Mouse (Mus musculus) testis, adult 2 months (tissue): ENCODE measurements around the gene Col23a1. TPM values are rescaled to one million over a fixed set of nuclear protein-coding genes. Genes with fewer than 3 reads are reported as not detected.
A peak's percentile ranks its signal among the peaks of the same experiment; 100 is the strongest.
"Not testable (repeated sequence)": the region's sequence is repeated elsewhere in the genome, so short reads cannot be mapped to it uniquely, and the experiment has no call there.

Experiments
- H3K27ac ChIP-seq: fragments of 200-500 bp; 2 replicates; pipeline ENCODE4 v1.5.1; 2012; ENCODE audit warnings: low read depth, low read length; ENCODE audit not compliant: control insufficient read depth, insufficient read depth
- H3K27me3 ChIP-seq: fragments of 200-500 bp; 2 replicates; pipeline ENCODE4 v1.6.1; 2012; ENCODE audit warnings: mild to moderate bottlenecking, low read length, moderate library complexity; ENCODE audit not compliant: control insufficient read depth, insufficient read depth
- H3K36me3 ChIP-seq: fragments of 200-500 bp; 2 replicates; pipeline ENCODE4 v1.6.1; 2012; ENCODE audit warnings: mild to moderate bottlenecking, low read length; ENCODE audit not compliant: control insufficient read depth, insufficient read depth
- H3K4me1 ChIP-seq: fragments of 200-500 bp; 2 replicates; pipeline ENCODE4 v1.6.1; 2012; ENCODE audit warnings: low read length; ENCODE audit not compliant: control insufficient read depth, insufficient read depth
- H3K4me3 ChIP-seq: fragments of 200-500 bp; 2 replicates; pipeline ENCODE4 v1.5.1; 2012; ENCODE audit warnings: low read depth, mild to moderate bottlenecking, low read length, moderate library complexity, mixed read lengths; ENCODE audit not compliant: control insufficient read depth
- CTCF ChIP-seq: fragments of 200-500 bp; IDR thresholded peaks from 2 replicates; pipeline ENCODE4 v1.5.1; 2012; ENCODE audit warnings: low read depth, mild to moderate bottlenecking, inconsistent platforms, low read length, moderate library complexity; ENCODE audit not compliant: control insufficient read depth, insufficient read depth, insufficient replicate concordance
- POLR2A ChIP-seq: fragments of 200-500 bp; IDR thresholded peaks from 2 replicates; pipeline ENCODE4 v1.6.1; 2012; ENCODE audit warnings: low read depth, mild to moderate bottlenecking, inconsistent platforms, low read length, moderate library complexity; ENCODE audit not compliant: control insufficient read depth
- polyA plus RNA-seq: library from polyadenylated mRNA; depleted of rRNA; stranded (reverse); fragments of >200 nt; gene quantifications from 2 replicates; pipeline ENCODE4 v1.2.3, GENCODE M21; 2012

Col23a1 gene
- polyA plus RNA-seq, 1 experiment, result 1.3 TPM

- TF ChIP-seq CTCF (no peak), POLR2A (peak; percentile 100)
- Histone ChIP-seq H3K27me3 (no peaks in the 10 kb centered on the region), H3K36me3 (peaks cover 8% of the 10 kb centered on the region), H3K27ac (peak within 1 kb of the TSS; percentile 94), H3K4me1 (0 out of 2 replicates have a peak, but pooled peaks cover 2% of the 10 kb centered on the region), H3K4me3 (peak within 1 kb of the TSS; percentile 92)
Measured at GRCm38 (mm10) chr11:51606447-51607095, 316.9 kb downstream of the Col23a1 start, which contains the start of gene Hnrnpab. Gene Hnrnpab (minus strand): TSS chr11:51606847.

GRCm38 (mm10) chr11:51607096-51607738 is 317.5 kb downstream of the Col23a1 start:
- Histone ChIP-seq H3K27ac (peak overlapping the region; percentile 94), H3K36me3 (peaks cover 8% of the 10 kb centered on the region), H3K4me3 (peak overlapping the region; percentile 92), H3K4me1 (0 out of 2 replicates have a peak, but pooled peaks cover 2% of the 10 kb centered on the region), H3K27me3 (no peaks in the 10 kb centered on the region)
- no peak for TF ChIP-seq CTCF
- no peak for TF ChIP-seq POLR2A

GRCm38 (mm10) chr11:51609266-51609909 is 319.7 kb downstream of the Col23a1 start:
- Histone ChIP-seq H3K27ac (no peak overlapping the region), H3K27me3 (no peaks in the 10 kb centered on the region), H3K4me3 (no peak overlapping the region), H3K36me3 (0 out of 2 replicates have a peak, but pooled peaks cover 4% of the 10 kb centered on the region), H3K4me1 (peaks cover 2% of the 10 kb centered on the region)
- TF ChIP-seq CTCF, result no peak
- TF ChIP-seq POLR2A, result no peak

- not testable (repeated sequence) for H3K27ac ChIP-seq, H3K27me3 ChIP-seq, H3K4me3 ChIP-seq, H3K36me3 ChIP-seq, H3K4me1 ChIP-seq
Measured at GRCm38 (mm10) chr11:51609940-51610339, 320.2 kb downstream of the Col23a1 start.

- no peak for TF ChIP-seq CTCF
- no peak for TF ChIP-seq POLR2A
- H3K4me3 ChIP-seq, result no peak overlapping the region
- H3K27ac ChIP-seq, result no peak overlapping the region
Measured at GRCm38 (mm10) chr11:51614256-51614655, 324.5 kb downstream of the Col23a1 start.

DNA sequence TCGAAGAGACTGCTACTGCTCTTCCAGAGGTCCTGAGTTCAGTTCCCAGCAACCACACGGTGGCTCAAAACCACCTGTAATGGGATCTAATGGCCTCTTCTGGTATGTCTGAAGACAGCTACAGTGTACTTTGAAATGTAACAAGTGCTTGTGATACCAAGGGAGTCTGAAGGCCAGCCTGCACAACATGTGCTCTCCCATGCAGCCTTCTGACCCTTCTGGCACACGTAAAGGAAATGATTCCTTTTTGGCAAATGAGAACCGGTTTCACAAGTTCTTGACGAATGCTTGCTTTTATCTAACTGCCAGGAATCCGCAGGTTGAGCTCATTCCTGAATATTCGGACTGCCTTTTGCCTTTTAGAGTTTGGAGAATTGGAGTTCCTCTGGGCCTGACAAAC is 325.4 kb downstream of the Col23a1 start:
- Histone ChIP-seq H3K27me3 (no peaks in the 10 kb centered on the region), H3K27ac (peak overlapping the region; percentile 91), H3K36me3 (no peaks in the 10 kb centered on the region), H3K4me1 (peaks cover 12% of the 10 kb centered on the region), H3K4me3 (peak overlapping the region; percentile 75; the same call in 1 of the 2 replicates)
- TF ChIP-seq POLR2A (no peak), CTCF (no peak)

More at GRCm38 (mm10) chr11:51614256-51614655, 324.5 kb downstream of the Col23a1 start:
- no peaks in the 10 kb centered on the region for H3K27me3 ChIP-seq
- H3K4me1 ChIP-seq, result peaks cover 12% of the 10 kb centered on the region
- H3K36me3 ChIP-seq, result no peaks in the 10 kb centered on the region

DNA sequence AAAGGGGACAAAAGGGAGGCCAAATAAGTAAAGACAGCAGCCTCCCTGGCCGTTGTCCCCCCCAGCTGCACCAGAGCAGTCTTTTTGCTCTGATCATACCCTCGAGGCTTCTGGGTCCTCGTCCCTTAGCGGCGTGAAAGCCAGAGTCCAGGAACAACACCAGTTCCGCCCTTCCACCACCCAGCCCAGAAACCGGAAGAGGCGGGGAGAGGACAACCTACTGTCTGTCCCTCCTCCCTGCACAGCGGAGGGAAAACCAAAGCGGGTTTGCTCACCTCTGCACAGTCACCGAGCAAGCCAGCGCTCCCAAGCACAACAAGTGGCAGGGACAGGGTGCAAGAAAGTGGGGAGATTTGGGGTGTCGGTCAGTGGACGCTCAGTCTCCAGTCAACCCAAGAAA is 325.9 kb downstream of the Col23a1 start:
- Histone ChIP-seq H3K4me3 (peak overlapping the region; percentile 75), H3K27me3 (no peaks in the 10 kb centered on the region), H3K4me1 (peaks cover 12% of the 10 kb centered on the region), H3K36me3 (no peaks in the 10 kb centered on the region), H3K27ac (peak overlapping the region; percentile 91)
- TF ChIP-seq CTCF (no peak), POLR2A (peak; percentile 79)

GRCm38 (mm10) chr11:51616113-51616512 is 326.4 kb downstream of the Col23a1 start:
- H3K4me3 ChIP-seq, result not testable (repeated sequence)

More at GRCm38 (mm10) chr11:51616113-51616512, 326.4 kb downstream of the Col23a1 start:
- peaks cover 12% of the 10 kb centered on the region for H3K4me1 ChIP-seq
- not testable (repeated sequence) for H3K36me3 ChIP-seq, H3K27ac ChIP-seq, H3K27me3 ChIP-seq
